Mouse (Mus musculus) midbrain, embryonic 10.5 days (tissue): ENCODE data around the gene Pitx1. TPM values are rescaled to one million over a fixed set of nuclear protein-coding genes. Genes with fewer than 3 reads are reported as not detected.

Source experiments
- DNase-seq: peaks from one replicate; pipeline ENCODE4 v3.0.0-alpha.2; 2017; ENCODE audit warnings: low spot score
- H3K27ac ChIP-seq: fragments of 300-500 bp; sonication (generic); replicated peaks from 2 replicates; pipeline ENCODE4 v1.5.1; 2016; ENCODE audit warnings: mild to moderate bottlenecking
- H3K27me3 ChIP-seq: fragments of 300-500 bp; sonication (generic); 2 replicates; pipeline ENCODE4 v1.6.1; 2016; ENCODE audit warnings: low read depth, mild to moderate bottlenecking; ENCODE audit not compliant: poor library complexity, severe bottlenecking
- H3K36me3 ChIP-seq: fragments of 300-500 bp; sonication (generic); 2 replicates; pipeline ENCODE4 v1.6.1; 2016; ENCODE audit warnings: mild to moderate bottlenecking, moderate library complexity
- H3K4me1 ChIP-seq: fragments of 300-500 bp; sonication (generic); 2 replicates; pipeline ENCODE4 v1.6.1; 2016
- H3K4me3 ChIP-seq: fragments of 300-500 bp; sonication (generic); 2 replicates; pipeline ENCODE4 v1.5.1; 2016; ENCODE audit warnings: mild to moderate bottlenecking, moderate library complexity
- H3K9me3 ChIP-seq: fragments of 300-500 bp; sonication (generic); replicated peaks from 2 replicates; pipeline ENCODE4 v1.6.1; 2016; ENCODE audit warnings: mild to moderate bottlenecking
- WGBS: fragments of 180-500 bp; shearing (Covaris S2); methylation state at CpG from one replicate; pipeline ENCODE4 v1.1.7; 2016; 5-methylcytosine and 5-hydroxymethylcytosine counted together
- polyA plus RNA-seq: library from polyadenylated mRNA; unstranded; fragments of >200 nt; fragmentation: Nextera tagmentation; extraction: Ambion mirVana; gene quantifications from 2 replicates; pipeline ENCODE4 v1.2.1, GENCODE M21; 2016

The Pitx1 gene
- 0.42 TPM in 1 of 2 replicates, not detected in the other for polyA plus RNA-seq

- Histone ChIP-seq H3K36me3 (no peaks in the 10 kb centered on the region), H3K4me3 (peak within 1 kb of the TSS; percentile 41), H3K27ac (no peak within 1 kb of the TSS; the same call in 1 of the 2 replicates), H3K27me3 (peaks cover 100% of the 10 kb centered on the region), H3K4me1 (peaks cover 40% of the 10 kb centered on the region), H3K9me3 (no peaks in the 10 kb centered on the region)
- WGBS, result 2% methylated on average over 34 of the region's 36 CpGs
- peak; percentile 56 for DNase-seq
Observed at GRCm38 (mm10) chr13:55836142-55836625, at the start of gene Pitx1. TSS of gene Pitx1 (minus strand) at chr13:55836192.

- Histone ChIP-seq H3K27me3 (peaks cover 13% of the 10 kb centered on the region), H3K36me3 (no peaks in the 10 kb centered on the region), H3K4me3 (no peak overlapping the region), H3K27ac (peak overlapping the region; percentile 39; the same call in 1 of the 2 replicates), H3K9me3 (no peaks in the 10 kb centered on the region), H3K4me1 (peaks cover 14% of the 10 kb centered on the region)
- no peak for DNase-seq
- WGBS, result 51% methylated on average over 16 of the region's 16 CpGs
Observed at GRCm38 (mm10) chr13:55881431-55882202, 45.6 kb upstream of the Pitx1 start.

- peaks cover 30% of the 10 kb centered on the region for H3K4me1 ChIP-seq
- peaks cover 13% of the 10 kb centered on the region for H3K27me3 ChIP-seq
- H3K9me3 ChIP-seq, result no peaks in the 10 kb centered on the region
- 81% methylated on average over 4 of the region's 4 CpGs for WGBS
- no peak overlapping the region for H3K4me3 ChIP-seq
- DNase-seq, result no peak
- no peaks in the 10 kb centered on the region for H3K36me3 ChIP-seq
- H3K27ac ChIP-seq, result no peak overlapping the region; the same call in 1 of the 2 replicates
Observed at GRCm38 (mm10) chr13:55878353-55878752, 42.4 kb upstream of the Pitx1 start.

GRCm38 (mm10) chr13:55871410-55871809, 35.4 kb upstream of the Pitx1 start:
- H3K9me3 ChIP-seq, result peaks cover 11% of the 10 kb centered on the region
- WGBS, result 85% methylated on average over 7 of the region's 7 CpGs
- no peak overlapping the region for H3K4me3 ChIP-seq
- H3K27ac ChIP-seq, result no peak overlapping the region
- H3K27me3 ChIP-seq, result no peaks in the 10 kb centered on the region
- no peaks in the 10 kb centered on the region for H3K36me3 ChIP-seq
- H3K4me1 ChIP-seq, result peaks cover 22% of the 10 kb centered on the region
- DNase-seq, result no peak

- Histone ChIP-seq H3K4me1 (peaks cover 14% of the 10 kb centered on the region), H3K36me3 (no peaks in the 10 kb centered on the region), H3K27ac (no peak overlapping the region), H3K9me3 (peaks cover 11% of the 10 kb centered on the region), H3K27me3 (no peaks in the 10 kb centered on the region), H3K4me3 (no peak overlapping the region)
- no peak for DNase-seq
- 50% methylated on average over 1 of the region's 1 CpGs for WGBS
Observed at GRCm38 (mm10) chr13:55870001-55870400, 34.0 kb upstream of the Pitx1 start.

- no peaks in the 10 kb centered on the region for H3K36me3 ChIP-seq
- 78% methylated on average over 13 of the region's 13 CpGs for WGBS
- H3K4me3 ChIP-seq, result no peak overlapping the region
- H3K9me3 ChIP-seq, result peaks cover 11% of the 10 kb centered on the region
- H3K27me3 ChIP-seq, result peaks cover 14% of the 10 kb centered on the region
- peaks cover 7% of the 10 kb centered on the region for H3K4me1 ChIP-seq
- no peak for DNase-seq
- H3K27ac ChIP-seq, result no peak overlapping the region
Observed at GRCm38 (mm10) chr13:55867540-55868103, 31.6 kb upstream of the Pitx1 start.

GRCm38 (mm10) chr13:55860483-55860882, 24.5 kb upstream of the Pitx1 start:
- H3K9me3 ChIP-seq, result no peaks in the 10 kb centered on the region
- WGBS, result 31% methylated on average over 10 of the region's 10 CpGs
- peak overlapping the region; percentile 39 for H3K27ac ChIP-seq
- peak; percentile 63 for DNase-seq
- H3K4me3 ChIP-seq, result peak overlapping the region; percentile 26; the same call in 1 of the 2 replicates
- H3K4me1 ChIP-seq, result peaks cover 24% of the 10 kb centered on the region
- H3K36me3 ChIP-seq, result no peaks in the 10 kb centered on the region
- H3K27me3 ChIP-seq, result peaks cover 84% of the 10 kb centered on the region

GRCm38 (mm10) chr13:55858463-55858862, 22.5 kb upstream of the Pitx1 start:
- no peak overlapping the region for H3K27ac ChIP-seq
- 89% methylated on average over 5 of the region's 5 CpGs for WGBS
- H3K27me3 ChIP-seq, result peaks cover 99% of the 10 kb centered on the region
- no peak overlapping the region for H3K4me3 ChIP-seq
- peaks cover 24% of the 10 kb centered on the region for H3K4me1 ChIP-seq
- DNase-seq, result no peak
- no peaks in the 10 kb centered on the region for H3K9me3 ChIP-seq
- no peaks in the 10 kb centered on the region for H3K36me3 ChIP-seq

GRCm38 (mm10) chr13:55855793-55856192, 19.8 kb upstream of the Pitx1 start:
- DNase-seq, result no peak
- Histone ChIP-seq H3K4me1 (peaks cover 24% of the 10 kb centered on the region), H3K36me3 (no peaks in the 10 kb centered on the region), H3K27ac (no peak overlapping the region), H3K27me3 (peaks cover 99% of the 10 kb centered on the region), H3K9me3 (no peaks in the 10 kb centered on the region), H3K4me3 (no peak overlapping the region)
- WGBS, result 76% methylated on average over 7 of the region's 7 CpGs

- Histone ChIP-seq H3K4me1 (peaks cover 27% of the 10 kb centered on the region), H3K36me3 (no peaks in the 10 kb centered on the region), H3K9me3 (no peaks in the 10 kb centered on the region), H3K27me3 (peaks cover 96% of the 10 kb centered on the region), H3K27ac (no peak overlapping the region), H3K4me3 (no peak overlapping the region)
- 76% methylated on average over 3 of the region's 3 CpGs for WGBS
- DNase-seq, result no peak
Observed at GRCm38 (mm10) chr13:55852205-55852604, 16.2 kb upstream of the Pitx1 start.

- Histone ChIP-seq H3K27me3 (peaks cover 96% of the 10 kb centered on the region), H3K36me3 (no peaks in the 10 kb centered on the region), H3K27ac (0 out of 2 replicates have a peak overlapping the region, but pooled peaks have one; percentile 17), H3K4me1 (peaks cover 32% of the 10 kb centered on the region), H3K4me3 (no peak overlapping the region), H3K9me3 (no peaks in the 10 kb centered on the region)
- DNase-seq, result no peak
- 82% methylated on average over 5 of the region's 5 CpGs for WGBS
Observed at GRCm38 (mm10) chr13:55850726-55851125, 14.7 kb upstream of the Pitx1 start.

GRCm38 (mm10) chr13:55848604-55849190, 12.7 kb upstream of the Pitx1 start:
- H3K27ac ChIP-seq, result 0 out of 2 replicates have a peak overlapping the region, but pooled peaks have one; percentile 49
- no peaks in the 10 kb centered on the region for H3K36me3 ChIP-seq
- DNase-seq, result no peak
- H3K9me3 ChIP-seq, result no peaks in the 10 kb centered on the region; the same call in 1 of the 2 replicates
- no peak overlapping the region for H3K4me3 ChIP-seq
- WGBS, result 65% methylated on average over 13 of the region's 13 CpGs
- H3K4me1 ChIP-seq, result peaks cover 32% of the 10 kb centered on the region
- H3K27me3 ChIP-seq, result peaks cover 90% of the 10 kb centered on the region
